Mouse (Mus musculus): Measurements from ENCODE around the gene Vps8. TPM values are rescaled to one million over a fixed set of nuclear protein-coding genes. Genes with fewer than 3 reads are reported as not detected.

The Vps8 gene
- total and polyA plus RNA-seq, 3 experiments = 26.2 to 50.1 (median 30.3) TPM

- H3K4me1 ChIP-seq (ENCODE audit: insufficient read depth, low read depth, low read length) = no peaks in the 10 kb centered on the region
- no peak overlapping the region for H3K4me3 ChIP-seq (ENCODE audit: low read depth, low read length)
- no peaks in the 10 kb centered on the region for H3K27me3 ChIP-seq (ENCODE audit: insufficient read depth, low read length)
- DNase-seq (ENCODE audit: low spot score) (no peak), ATAC-seq (ENCODE audit: extremely low read depth, insufficient number of reproducible peaks, low FRiP score, poor library complexity, severe bottlenecking) (no peak)
- no peaks in the 10 kb centered on the region for H3K9me3 ChIP-seq (replicated peaks)
- peaks cover 13% of the 10 kb centered on the region for H3K36me3 ChIP-seq (replicated peaks)
- TF ChIP-seq POLR2AphosphoS5 (IDR thresholded peaks at IDR 0.05; ENCODE audit: insufficient replicate concordance, low read depth, low read length) = no peak
- no peak for TF ChIP-seq CTCF (IDR thresholded peaks at IDR 0.05; ENCODE audit: low read depth, low read length)
- no peak for TF ChIP-seq GATA1 (IDR thresholded peaks at IDR 0.05; ENCODE audit: borderline replicate concordance, low read length)
- TF ChIP-seq GATA2 (IDR thresholded peaks at IDR 0.05; ENCODE audit: borderline replicate concordance, low read depth, low read length) = no peak
- TF ChIP-seq TAL1 (conservative IDR thresholded peaks at IDR 0.05; ENCODE audit: low read depth, low read length) = no peak
Measured at GRCm38 (mm10) chr16:21607021-21607650, 184.2 kb downstream of the Vps8 start.

- Histone ChIP-seq H3K4me3 (ENCODE audit: low read depth, low read length) (no peak overlapping the region), H3K36me3 (replicated peaks) (peaks cover 18% of the 10 kb centered on the region), H3K27me3 (ENCODE audit: insufficient read depth, low read length) (no peaks in the 10 kb centered on the region), H3K4me1 (ENCODE audit: insufficient read depth, low read depth, low read length) (no peaks in the 10 kb centered on the region), H3K9me3 (replicated peaks) (no peaks in the 10 kb centered on the region)
- no peak for ATAC-seq (ENCODE audit: extremely low read depth, insufficient number of reproducible peaks, low FRiP score, poor library complexity, severe bottlenecking)
- no peak for TF ChIP-seq POLR2AphosphoS5 (IDR thresholded peaks at IDR 0.05; ENCODE audit: insufficient replicate concordance, low read depth, low read length)
- no peak for TF ChIP-seq GATA2 (IDR thresholded peaks at IDR 0.05; ENCODE audit: borderline replicate concordance, low read depth, low read length)
- no peak for TF ChIP-seq GATA1 (IDR thresholded peaks at IDR 0.05; ENCODE audit: borderline replicate concordance, low read length)
- TF ChIP-seq CTCF (IDR thresholded peaks at IDR 0.05; ENCODE audit: low read depth, low read length) = no peak
- TF ChIP-seq TAL1 (conservative IDR thresholded peaks at IDR 0.05; ENCODE audit: low read depth, low read length) = no peak
- DNase-seq (ENCODE audit: low spot score) = no peak
Measured at GRCm38 (mm10) chr16:21607651-21608040, 184.7 kb downstream of the Vps8 start.

GRCm38 (mm10) chr16:21608176-21608865 lies 185.4 kb downstream of the Vps8 start:
- Histone ChIP-seq H3K4me1 (ENCODE audit: insufficient read depth, low read depth, low read length) (no peaks in the 10 kb centered on the region), H3K27me3 (ENCODE audit: insufficient read depth, low read length) (no peaks in the 10 kb centered on the region), H3K4me3 (ENCODE audit: low read depth, low read length) (no peak overlapping the region), H3K36me3 (replicated peaks) (peaks cover 21% of the 10 kb centered on the region), H3K9me3 (replicated peaks) (no peaks in the 10 kb centered on the region)
- DNase-seq (ENCODE audit: low spot score) (no peak), ATAC-seq (ENCODE audit: extremely low read depth, insufficient number of reproducible peaks, low FRiP score, poor library complexity, severe bottlenecking) (no peak)
- TF ChIP-seq CTCF (IDR thresholded peaks at IDR 0.05; ENCODE audit: low read depth, low read length) = no peak
- no peak for TF ChIP-seq TAL1 (conservative IDR thresholded peaks at IDR 0.05; ENCODE audit: low read depth, low read length)
- no peak for TF ChIP-seq GATA2 (IDR thresholded peaks at IDR 0.05; ENCODE audit: borderline replicate concordance, low read depth, low read length)
- TF ChIP-seq GATA1 (IDR thresholded peaks at IDR 0.05; ENCODE audit: borderline replicate concordance, low read length) = no peak
- no peak for TF ChIP-seq POLR2AphosphoS5 (IDR thresholded peaks at IDR 0.05; ENCODE audit: insufficient replicate concordance, low read depth, low read length)

- no peak for ATAC-seq (ENCODE audit: extremely low read depth, insufficient number of reproducible peaks, low FRiP score, poor library complexity, severe bottlenecking)
- DNase-seq (ENCODE audit: low spot score) = no peak
Measured at GRCm38 (mm10) chr16:21610473-21610872, 187.6 kb downstream of the Vps8 start.

GRCm38 (mm10) chr16:21615802-21616201 lies 192.9 kb downstream of the Vps8 start:
- no peak for DNase-seq (ENCODE audit: low spot score)
- TF ChIP-seq CTCF (IDR thresholded peaks at IDR 0.05; ENCODE audit: low read depth, low read length) (peak; percentile 43; the same call in 1 of the 2 replicates), TAL1 (conservative IDR thresholded peaks at IDR 0.05; ENCODE audit: low read depth, low read length) (no peak), GATA2 (IDR thresholded peaks at IDR 0.05; ENCODE audit: borderline replicate concordance, low read depth, low read length) (no peak), POLR2AphosphoS5 (IDR thresholded peaks at IDR 0.05; ENCODE audit: insufficient replicate concordance, low read depth, low read length) (no peak), GATA1 (IDR thresholded peaks at IDR 0.05; ENCODE audit: borderline replicate concordance, low read length) (no peak)
- no peaks in the 10 kb centered on the region for H3K27me3 ChIP-seq (ENCODE audit: insufficient read depth, low read length)
- H3K9me3 ChIP-seq (replicated peaks) = no peaks in the 10 kb centered on the region
- H3K4me3 ChIP-seq (ENCODE audit: low read depth, low read length) = no peak overlapping the region
- peaks cover 20% of the 10 kb centered on the region for H3K36me3 ChIP-seq (replicated peaks)
- H3K4me1 ChIP-seq (ENCODE audit: insufficient read depth, low read depth, low read length) = no peaks in the 10 kb centered on the region
- ATAC-seq (ENCODE audit: extremely low read depth, insufficient number of reproducible peaks, low FRiP score, poor library complexity, severe bottlenecking) = no peak

More at GRCm38 (mm10) chr16:21610473-21610872, 187.6 kb downstream of the Vps8 start:
- H3K4me3 ChIP-seq (ENCODE audit: low read depth, low read length) = no peak overlapping the region
- no peak for TF ChIP-seq POLR2AphosphoS5 (IDR thresholded peaks at IDR 0.05; ENCODE audit: insufficient replicate concordance, low read depth, low read length)
- H3K4me1 ChIP-seq (ENCODE audit: insufficient read depth, low read depth, low read length) = no peaks in the 10 kb centered on the region
- no peaks in the 10 kb centered on the region for H3K9me3 ChIP-seq (replicated peaks)
- peaks cover 29% of the 10 kb centered on the region for H3K36me3 ChIP-seq (replicated peaks)
- no peaks in the 10 kb centered on the region for H3K27me3 ChIP-seq (ENCODE audit: insufficient read depth, low read length)

GRCm38 (mm10) chr16:21620630-21621029 lies 197.7 kb downstream of the Vps8 start:
- no peaks in the 10 kb centered on the region for H3K9me3 ChIP-seq (replicated peaks)
- ATAC-seq (ENCODE audit: extremely low read depth, insufficient number of reproducible peaks, low FRiP score, poor library complexity, severe bottlenecking) (no peak), DNase-seq (ENCODE audit: low spot score) (no peak)
- no peak overlapping the region for H3K4me3 ChIP-seq (ENCODE audit: low read depth, low read length)
- H3K27me3 ChIP-seq (ENCODE audit: insufficient read depth, low read length) = no peaks in the 10 kb centered on the region
- no peaks in the 10 kb centered on the region for H3K4me1 ChIP-seq (ENCODE audit: insufficient read depth, low read depth, low read length)
- TF ChIP-seq GATA1 (IDR thresholded peaks at IDR 0.05; ENCODE audit: borderline replicate concordance, low read length) (no peak), TAL1 (conservative IDR thresholded peaks at IDR 0.05; ENCODE audit: low read depth, low read length) (no peak)
- H3K36me3 ChIP-seq (replicated peaks) = peaks cover 8% of the 10 kb centered on the region
